Mouse (Mus musculus): Measurements from ENCODE around the gene Gm6169. TPM values are rescaled to one million over a fixed set of nuclear protein-coding genes. Genes with fewer than 3 reads are reported as not detected.
"Not testable (repeated sequence)": the region's sequence is repeated elsewhere in the genome, so short reads cannot be mapped to it uniquely, and the experiment has no call there.

The Gm6169 gene
- polyA plus RNA-seq, 1 experiment = 181 TPM

GRCm38 (mm10) chr13:97121341-97121740, 22.3 kb upstream of the Gm6169 start:
- H3K27ac ChIP-seq (ENCODE audit: insufficient read depth, low read length) = no peak overlapping the region

GRCm38 (mm10) chr13:97109046-97109445, 10.0 kb upstream of the Gm6169 start:
- Histone ChIP-seq H3K27me3 (ENCODE audit: control insufficient read depth, insufficient read depth, low read length, poor library complexity, severe bottlenecking) (no peaks in the 10 kb centered on the region), H3K9me3 (replicated peaks; ENCODE audit: control insufficient read depth, insufficient read depth, low read length, poor library complexity, severe bottlenecking) (no peaks in the 10 kb centered on the region), H3K9ac (ENCODE audit: low read depth, poor library complexity, severe bottlenecking) (no peak overlapping the region), H3K27ac (ENCODE audit: insufficient read depth, low read length) (no peak overlapping the region), H3K36me3 (ENCODE audit: control insufficient read depth, insufficient read depth, low read length, poor library complexity, severe bottlenecking) (peaks cover 67% of the 10 kb centered on the region), H3K4me3 (ENCODE audit: low read depth, low read length) (no peak overlapping the region), H3K4me1 (ENCODE audit: control insufficient read depth, insufficient read depth, low read length) (no peaks in the 10 kb centered on the region)
- TF ChIP-seq CTCF (IDR thresholded peaks at IDR 0.05; ENCODE audit: low read depth, low read length) (no peak), EP300 (IDR thresholded peaks at IDR 0.05; ENCODE audit: insufficient read depth, low read depth, low read length) (no peak), POLR2A (IDR thresholded peaks at IDR 0.05; ENCODE audit: insufficient read depth, low read length) (no peak)

More at GRCm38 (mm10) chr13:97121341-97121740, 22.3 kb upstream of the Gm6169 start:
- H3K27me3 ChIP-seq (ENCODE audit: control insufficient read depth, insufficient read depth, low read length, poor library complexity, severe bottlenecking) = no peaks in the 10 kb centered on the region
- H3K4me3 ChIP-seq (ENCODE audit: low read depth, low read length) = no peak overlapping the region
- no peaks in the 10 kb centered on the region for H3K4me1 ChIP-seq (ENCODE audit: control insufficient read depth, insufficient read depth, low read length)
- H3K9me3 ChIP-seq (replicated peaks; ENCODE audit: control insufficient read depth, insufficient read depth, low read length, poor library complexity, severe bottlenecking) = no peaks in the 10 kb centered on the region
- no peak overlapping the region for H3K9ac ChIP-seq (ENCODE audit: low read depth, poor library complexity, severe bottlenecking)
- TF ChIP-seq CTCF (IDR thresholded peaks at IDR 0.05; ENCODE audit: low read depth, low read length) (no peak), POLR2A (IDR thresholded peaks at IDR 0.05; ENCODE audit: insufficient read depth, low read length) (no peak), EP300 (IDR thresholded peaks at IDR 0.05; ENCODE audit: insufficient read depth, low read depth, low read length) (no peak)
- H3K36me3 ChIP-seq (ENCODE audit: control insufficient read depth, insufficient read depth, low read length, poor library complexity, severe bottlenecking) = peaks cover 79% of the 10 kb centered on the region

- not testable (repeated sequence) for H3K27me3 ChIP-seq (ENCODE audit: control insufficient read depth, insufficient read depth, low read length, poor library complexity, severe bottlenecking); H3K9me3 ChIP-seq (replicated peaks; ENCODE audit: control insufficient read depth, insufficient read depth, low read length, poor library complexity, severe bottlenecking); H3K9ac ChIP-seq (ENCODE audit: low read depth, poor library complexity, severe bottlenecking); H3K27ac ChIP-seq (ENCODE audit: insufficient read depth, low read length); H3K4me1 ChIP-seq (ENCODE audit: control insufficient read depth, insufficient read depth, low read length); H3K4me3 ChIP-seq (ENCODE audit: low read depth, low read length)
- peaks cover 55% of the 10 kb centered on the region for H3K36me3 ChIP-seq (ENCODE audit: control insufficient read depth, insufficient read depth, low read length, poor library complexity, severe bottlenecking)
Measured at GRCm38 (mm10) chr13:97107721-97108120, 8.7 kb upstream of the Gm6169 start.

GRCm38 (mm10) chr13:97104996-97105395, 6.0 kb upstream of the Gm6169 start:
- H3K27ac ChIP-seq (ENCODE audit: insufficient read depth, low read length) = peak overlapping the region; percentile 38; the same call in 1 of the 2 replicates
- peaks cover 36% of the 10 kb centered on the region for H3K36me3 ChIP-seq (ENCODE audit: control insufficient read depth, insufficient read depth, low read length, poor library complexity, severe bottlenecking)
- H3K4me1 ChIP-seq (ENCODE audit: control insufficient read depth, insufficient read depth, low read length) = peaks cover 4% of the 10 kb centered on the region
- no peaks in the 10 kb centered on the region for H3K9me3 ChIP-seq (replicated peaks; ENCODE audit: control insufficient read depth, insufficient read depth, low read length, poor library complexity, severe bottlenecking)
- no peaks in the 10 kb centered on the region for H3K27me3 ChIP-seq (ENCODE audit: control insufficient read depth, insufficient read depth, low read length, poor library complexity, severe bottlenecking)
- TF ChIP-seq CTCF (IDR thresholded peaks at IDR 0.05; ENCODE audit: low read depth, low read length) = no peak
- no peak for TF ChIP-seq POLR2A (IDR thresholded peaks at IDR 0.05; ENCODE audit: insufficient read depth, low read length)
- no peak for TF ChIP-seq EP300 (IDR thresholded peaks at IDR 0.05; ENCODE audit: insufficient read depth, low read depth, low read length)
- no peak overlapping the region for H3K9ac ChIP-seq (ENCODE audit: low read depth, poor library complexity, severe bottlenecking)
- no peak overlapping the region for H3K4me3 ChIP-seq (ENCODE audit: low read depth, low read length)

GRCm38 (mm10) chr13:97095726-97096125, 3.3 kb downstream of the Gm6169 start:
- TF ChIP-seq CTCF (IDR thresholded peaks at IDR 0.05; ENCODE audit: low read depth, low read length) (no peak), POLR2A (IDR thresholded peaks at IDR 0.05; ENCODE audit: insufficient read depth, low read length) (no peak), EP300 (IDR thresholded peaks at IDR 0.05; ENCODE audit: insufficient read depth, low read depth, low read length) (no peak)
- peaks cover 2% of the 10 kb centered on the region for H3K4me1 ChIP-seq (ENCODE audit: control insufficient read depth, insufficient read depth, low read length)
- peaks cover 36% of the 10 kb centered on the region for H3K36me3 ChIP-seq (ENCODE audit: control insufficient read depth, insufficient read depth, low read length, poor library complexity, severe bottlenecking)
- no peak overlapping the region for H3K4me3 ChIP-seq (ENCODE audit: low read depth, low read length)
- H3K9ac ChIP-seq (ENCODE audit: low read depth, poor library complexity, severe bottlenecking) = no peak overlapping the region
- no peaks in the 10 kb centered on the region for H3K27me3 ChIP-seq (ENCODE audit: control insufficient read depth, insufficient read depth, low read length, poor library complexity, severe bottlenecking)
- H3K9me3 ChIP-seq (replicated peaks; ENCODE audit: control insufficient read depth, insufficient read depth, low read length, poor library complexity, severe bottlenecking) = no peaks in the 10 kb centered on the region
- no peak overlapping the region for H3K27ac ChIP-seq (ENCODE audit: insufficient read depth, low read length)

GRCm38 (mm10) chr13:97088183-97088582, 10.9 kb downstream of the Gm6169 start:
- no peaks in the 10 kb centered on the region for H3K27me3 ChIP-seq (ENCODE audit: control insufficient read depth, insufficient read depth, low read length, poor library complexity, severe bottlenecking)
- no peaks in the 10 kb centered on the region for H3K9me3 ChIP-seq (replicated peaks; ENCODE audit: control insufficient read depth, insufficient read depth, low read length, poor library complexity, severe bottlenecking)
- peak overlapping the region; percentile 24; the same call in 1 of the 2 replicates for H3K27ac ChIP-seq (ENCODE audit: insufficient read depth, low read length)
- H3K36me3 ChIP-seq (ENCODE audit: control insufficient read depth, insufficient read depth, low read length, poor library complexity, severe bottlenecking) = peaks cover 5% of the 10 kb centered on the region; the same call in 1 of the 2 replicates
- H3K9ac ChIP-seq (ENCODE audit: low read depth, poor library complexity, severe bottlenecking) = 0 out of 2 replicates have a peak overlapping the region, but pooled peaks have one; percentile 0
- H3K4me3 ChIP-seq (ENCODE audit: low read depth, low read length) = no peak overlapping the region
- no peak for TF ChIP-seq POLR2A (IDR thresholded peaks at IDR 0.05; ENCODE audit: insufficient read depth, low read length)
- no peaks in the 10 kb centered on the region for H3K4me1 ChIP-seq (ENCODE audit: control insufficient read depth, insufficient read depth, low read length)

All from ES-Bruce4 (cell line).